Mouse (Mus musculus): ENCODE data around the gene Arglu1. TPM values are rescaled to one million over a fixed set of nuclear protein-coding genes. Genes with fewer than 3 reads are reported as not detected.

Arglu1 gene
- total and polyA plus RNA-seq, 3 experiments: 35.1 to 135 (median 58.5) TPM

DNA sequence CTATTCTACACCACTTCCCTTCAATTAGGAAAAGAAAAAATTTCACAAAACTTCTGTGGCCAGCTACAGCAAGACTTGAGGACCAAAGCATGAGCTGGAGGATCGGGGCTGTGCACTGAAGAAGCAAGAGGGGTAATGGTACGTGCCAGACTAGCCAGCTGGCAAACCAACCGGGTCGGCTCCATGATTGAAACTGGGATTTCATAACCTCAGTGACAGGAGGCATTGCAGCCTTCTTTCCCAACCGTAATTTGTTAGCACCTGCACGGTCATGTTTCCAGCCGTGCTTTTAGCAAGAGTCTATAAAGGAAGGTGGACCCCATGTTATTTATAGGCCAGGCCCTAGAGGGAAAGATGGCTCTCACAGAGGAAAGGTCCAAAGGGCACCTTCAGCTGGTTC lies 41.6 kb downstream of the Arglu1 start:
- no peak for DNase-seq (ENCODE audit: extremely low read depth)
- Histone ChIP-seq H3K9me3 (replicated peaks; ENCODE audit: low read length) (peaks cover 24% of the 10 kb centered on the region), H3K36me3 (replicated peaks in 1 of 2; ENCODE audit: control insufficient read depth in 1 of 2, insufficient read depth in 1 of 2, low read length in 1 of 2) (no peaks in the 10 kb centered on the region), H3K79me2 (replicated peaks; ENCODE audit: control insufficient read depth, extremely low read depth, insufficient read depth, poor library complexity, severe bottlenecking) (no peaks in the 10 kb centered on the region), H3K27ac (ENCODE audit: insufficient read depth, low read depth) (no peak overlapping the region), H3K4me1 (ENCODE audit: control insufficient read depth in 1 of 2, insufficient read depth in 2 of 2) (no peaks in the 10 kb centered on the region), H3K9ac (ENCODE audit: insufficient read depth, low read depth) (no peak overlapping the region), H3K27me3 (replicated peaks) (no peaks in the 10 kb centered on the region), H3K4me2 (ENCODE audit: insufficient read depth, low read depth, poor library complexity, severe bottlenecking) (no peak overlapping the region), H3K4me3 (replicated peaks in 1 of 3; ENCODE audit: low read depth in 2 of 3, low read length in 2 of 3, poor library complexity in 1 of 3) (no peak overlapping the region)
- TF ChIP-seq ZNF384 (IDR thresholded peaks at IDR 0.05; ENCODE audit: low read depth, low read length) (no peak), MAFK (IDR thresholded peaks at IDR 0.05; ENCODE audit: insufficient replicate concordance, low read length) (no peak), JUND (conservative IDR thresholded peaks at IDR 0.05; ENCODE audit: low read depth, low read length) (no peak), CHD2 (IDR thresholded peaks at IDR 0.05; ENCODE audit: low read length) (no peak), TBP (conservative IDR thresholded peaks at IDR 0.05; ENCODE audit: low read depth, low read length) (no peak), EP300 (IDR thresholded peaks at IDR 0.05; ENCODE audit: low read length) (no peak), GABPA (IDR thresholded peaks at IDR 0.05; ENCODE audit: insufficient replicate concordance, low read depth, low read length) (no peak), SIN3A (IDR thresholded peaks at IDR 0.05; ENCODE audit: low read length) (no peak), ZMIZ1 (IDR thresholded peaks at IDR 0.05; ENCODE audit: low read depth, low read length) (no peak), JUN (IDR thresholded peaks at IDR 0.05; ENCODE audit: insufficient read depth, low read depth, low read length) (no peak), MAZ (IDR thresholded peaks at IDR 0.05; ENCODE audit: low read depth, low read length) (no peak)
- dilution Hi-C loops (cut with MboI; ENCODE audit: extremely low pct_ligation_motif_present, extremely low pct_unique_long_range_greater_than_20kb, low sequenced_read_pairs) (no loop called here), in situ Hi-C loops (cut with MboI; ENCODE audit: low pct_ligation_motif_present, low pct_unique_long_range_greater_than_20kb, low sequenced_read_pairs) (no loop called here)

- Histone ChIP-seq H3K4me3 (replicated peaks in 1 of 3; ENCODE audit: low read depth in 2 of 3, low read length in 2 of 3, poor library complexity in 1 of 3) (no peak overlapping the region), H3K27ac (ENCODE audit: insufficient read depth, low read depth) (no peak overlapping the region), H3K9me3 (replicated peaks; ENCODE audit: low read length) (peaks cover 32% of the 10 kb centered on the region), H3K27me3 (replicated peaks) (no peaks in the 10 kb centered on the region), H3K36me3 (replicated peaks in 1 of 2; ENCODE audit: control insufficient read depth in 1 of 2, insufficient read depth in 1 of 2, low read length in 1 of 2) (no peaks in the 10 kb centered on the region), H3K4me2 (ENCODE audit: insufficient read depth, low read depth, poor library complexity, severe bottlenecking) (no peak overlapping the region), H3K4me1 (ENCODE audit: control insufficient read depth in 1 of 2, insufficient read depth in 2 of 2) (no peaks in the 10 kb centered on the region), H3K9ac (ENCODE audit: insufficient read depth, low read depth) (no peak overlapping the region), H3K79me2 (replicated peaks; ENCODE audit: control insufficient read depth, extremely low read depth, insufficient read depth, poor library complexity, severe bottlenecking) (no peaks in the 10 kb centered on the region)
- dilution Hi-C loops (cut with MboI; ENCODE audit: extremely low pct_ligation_motif_present, extremely low pct_unique_long_range_greater_than_20kb, low sequenced_read_pairs): no loop called here
- TF ChIP-seq CHD1 (IDR thresholded peaks at IDR 0.05; ENCODE audit: low read depth, low read length) (no peak), MEF2A (IDR thresholded peaks at IDR 0.05; ENCODE audit: borderline replicate concordance, low read depth, low read length) (no peak), GABPA (IDR thresholded peaks at IDR 0.05; ENCODE audit: insufficient replicate concordance, low read depth, low read length) (no peak), BHLHE40 (IDR thresholded peaks at IDR 0.05; ENCODE audit: low read depth, low read length) (no peak), USF1 (IDR thresholded peaks at IDR 0.05; ENCODE audit: low read depth, low read length) (no peak), RCOR1 (conservative IDR thresholded peaks at IDR 0.05; ENCODE audit: low read depth, low read length) (no peak), NRF1 (IDR thresholded peaks at IDR 0.05; ENCODE audit: low read depth, low read length) (no peak), ELF1 (IDR thresholded peaks at IDR 0.05; ENCODE audit: low read depth, low read length) (no peak), ZNF384 (IDR thresholded peaks at IDR 0.05; ENCODE audit: low read depth, low read length) (no peak), TBP (conservative IDR thresholded peaks at IDR 0.05; ENCODE audit: low read depth, low read length) (no peak)
- DNase-seq (ENCODE audit: extremely low read depth): no peak
- in situ Hi-C loops (cut with MboI; ENCODE audit: low pct_ligation_motif_present, low pct_unique_long_range_greater_than_20kb, low sequenced_read_pairs): no loop called here
These were observed 42.5 kb downstream of the Arglu1 start for GRCm38 (mm10) chr8:8647824-8648223.
